8 mouse cellular contexts compared by ENCODE assay signal in the genomic region with DNA sequence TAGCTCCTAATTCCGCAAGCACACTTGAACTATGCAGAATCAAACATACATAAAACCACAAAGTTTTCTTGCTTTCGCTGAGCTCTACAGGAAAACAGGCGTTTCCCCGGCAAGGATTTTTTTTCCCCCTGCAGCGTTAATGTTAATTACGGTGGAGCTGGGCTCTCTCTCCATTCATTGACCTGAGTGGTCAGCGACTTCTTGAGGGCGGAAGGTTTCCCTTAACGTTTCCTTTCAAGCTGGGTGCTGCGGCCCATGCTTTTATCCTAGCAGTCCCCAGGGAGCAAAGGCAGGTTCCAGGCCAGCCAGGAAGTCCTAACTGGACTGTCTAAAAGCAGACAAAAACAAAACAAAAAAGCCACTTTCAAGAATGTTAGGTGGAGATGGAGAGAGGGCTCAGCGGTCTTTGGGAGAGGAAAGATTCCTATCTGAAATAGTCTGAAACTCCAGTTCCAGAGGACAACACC. TPM values are rescaled to one million over a fixed set of nuclear protein-coding genes. Genes with fewer than 3 reads are reported as not detected.
DNase-seq lines count a peak whose midpoint lies in the region; ATAC-seq and TF ChIP-seq lines count a peak whose summit lies in the region.

No protein-coding gene starts in this region.

- no peak for TF ChIP-seq POLR2A in MEL (IDR thresholded peaks at IDR 0.05; ENCODE audit: control insufficient read depth in 1 of 2, insufficient read depth in 1 of 2, low read depth in 1 of 2, low read length in 2 of 2, poor library complexity in 1 of 2)

- H3K79me2 ChIP-seq in MEL (ENCODE audit: control insufficient read depth, insufficient read depth, low read length, poor library complexity), result peaks cover 9% of the 10 kb centered on the region

- DNase-seq in 3134 (ENCODE audit: extremely low read depth, insufficient read length, low spot score), result peak; percentile 25
- DNase-seq in MEL (ENCODE audit: low read depth, low spot score), result no peak
- peak; percentile 33 for DNase-seq in heart, adult 8-10 months (ENCODE audit: low spot score)
- DNase-seq in cerebellum, postnatal 10 days, result no peak
- no peak for DNase-seq in urinary bladder, postnatal 10 days (ENCODE audit: low spot score)

- H3K4me2 ChIP-seq in kidney, embryonic 16.5 days (replicated peaks; ENCODE audit: low read depth, low read length), result peak overlapping the region; percentile 91
- H3K4me2 ChIP-seq in neural tube, embryonic 12.5 days (replicated peaks), result peak overlapping the region; percentile 92

- H3K36me3 ChIP-seq in MEL (ENCODE audit: control insufficient read depth in 1 of 2, insufficient read depth in 2 of 2, low read length in 2 of 2), result peaks cover 3 to 13% of the 10 kb centered on the region in 2 experiments
- H3K36me3 ChIP-seq in kidney, embryonic 16.5 days (ENCODE audit: insufficient read depth, low read length), result peaks cover 37% of the 10 kb centered on the region
- H3K36me3 ChIP-seq in neural tube, embryonic 12.5 days, result peaks cover 42% of the 10 kb centered on the region

- H3K9me3 ChIP-seq in MEL (replicated peaks; ENCODE audit: insufficient read depth, low read length), result no peaks in the 10 kb centered on the region
- H3K9me3 ChIP-seq in kidney, embryonic 16.5 days (ENCODE audit: low read length), result no peaks in the 10 kb centered on the region
- H3K9me3 ChIP-seq in neural tube, embryonic 12.5 days, result no peaks in the 10 kb centered on the region

- 5% methylated on average over 11 of the region's 11 CpGs for WGBS in kidney, embryonic 16.5 days
- 5% methylated on average over 11 of the region's 11 CpGs for WGBS in neural tube, embryonic 12.5 days

- no peak for TF ChIP-seq EP300 in MEL (IDR thresholded peaks at IDR 0.05; ENCODE audit: low read depth in 1 of 2, low read length in 2 of 2)

- H3K27me3 ChIP-seq in MEL (ENCODE audit: control insufficient read depth in 1 of 2, insufficient read depth in 2 of 2, low read length in 2 of 2), result no peaks in the 10 kb centered on the region
- no peaks in the 10 kb centered on the region; the same call in 1 of the 2 replicates for H3K27me3 ChIP-seq in kidney, embryonic 16.5 days (ENCODE audit: insufficient read depth, low read length)
- H3K27me3 ChIP-seq in neural tube, embryonic 12.5 days (replicated peaks), result peaks cover 4% of the 10 kb centered on the region; the same call in 1 of the 2 replicates

- H3K4me3 ChIP-seq in MEL (ENCODE audit: control insufficient read depth in 1 of 2, insufficient read depth in 1 of 2, low read depth in 2 of 2, low read length in 2 of 2), result peak overlapping the region; percentile 84 to 95
- H3K4me3 ChIP-seq in kidney, embryonic 16.5 days (ENCODE audit: low read length), result peak overlapping the region; percentile 88
- H3K4me3 ChIP-seq in neural tube, embryonic 12.5 days, result peak overlapping the region; percentile 86

- peaks cover 3 to 17% of the 10 kb centered on the region in 2 experiments; a peak in 2 of 4 replicates for H3K4me1 ChIP-seq in MEL (ENCODE audit: control insufficient read depth in 1 of 2, insufficient read depth in 2 of 2, low read length in 2 of 2)
- peaks cover 15% of the 10 kb centered on the region for H3K4me1 ChIP-seq in kidney, embryonic 16.5 days (ENCODE audit: insufficient read depth, low read length)
- H3K4me1 ChIP-seq in neural tube, embryonic 12.5 days, result peaks cover 16% of the 10 kb centered on the region

- no peak for TF ChIP-seq RAD21 in MEL (IDR thresholded peaks at IDR 0.05; ENCODE audit: low read depth, low read length)

- no peak for TF ChIP-seq CTCF in MEL (IDR thresholded peaks at IDR 0.05 in 2 of 3, conservative IDR thresholded peaks at IDR 0.05 in 1 of 3; ENCODE audit: control insufficient read depth in 1 of 3, insufficient read depth in 1 of 3, low read depth in 2 of 3, low read length in 3 of 3, poor library complexity in 1 of 3, severe bottlenecking in 1 of 3)

- H3K27ac ChIP-seq in MEL (ENCODE audit: control insufficient read depth, low read depth, low read length), result no peak overlapping the region
- no peak overlapping the region for H3K27ac ChIP-seq in kidney, embryonic 16.5 days (ENCODE audit: low read length)
- no peak overlapping the region for H3K27ac ChIP-seq in neural tube, embryonic 12.5 days

- no peak for ATAC-seq in kidney, embryonic 16.5 days (ENCODE audit: low FRiP score, low TSS enrichment)
- no peak for ATAC-seq in neural tube, embryonic 12.5 days (ENCODE audit: low FRiP score, low read depth)
- no peak for ATAC-seq in erythroid progenitor cell, adult 5-6 weeks (replicated peaks; ENCODE audit: low FRiP score, poor library complexity, severe bottlenecking)

- peak overlapping the region; percentile 85 for H3K9ac ChIP-seq in MEL (ENCODE audit: control insufficient read depth, low read depth, low read length, poor library complexity, severe bottlenecking)
- peak overlapping the region; percentile 86 for H3K9ac ChIP-seq in kidney, embryonic 16.5 days (replicated peaks; ENCODE audit: low read length)
- 0 out of 2 replicates have a peak overlapping the region, but pooled peaks have one; percentile 85 for H3K9ac ChIP-seq in neural tube, embryonic 12.5 days

TF ChIP-seq in MEL, 35 proteins besides CTCF, POLR2A, EP300 and RAD21:
- TF ChIP-seq NRF1 (IDR thresholded peaks at IDR 0.05; ENCODE audit: insufficient read depth, low read depth, low read length, poor library complexity, severe bottlenecking) (no peak), E2F4 (IDR thresholded peaks at IDR 0.05; ENCODE audit: borderline replicate concordance, low read depth, low read length) (no peak), ELF1 (IDR thresholded peaks at IDR 0.05; ENCODE audit: low read depth, low read length) (no peak), ZC3H11A (IDR thresholded peaks at IDR 0.05; ENCODE audit: low read depth, low read length) (no peak), ETS1 (IDR thresholded peaks at IDR 0.05; ENCODE audit: low read depth, low read length) (no peak), MYC (IDR thresholded peaks at IDR 0.05; ENCODE audit: low read depth, low read length) (no peak), UBTF (IDR thresholded peaks at IDR 0.05; ENCODE audit: borderline replicate concordance, insufficient read depth, low read depth, low read length) (no peak), ZNF384 (IDR thresholded peaks at IDR 0.05; ENCODE audit: low read depth, low read length) (no peak), SIN3A (IDR thresholded peaks at IDR 0.05; ENCODE audit: low read length) (no peak)
TF ChIP-seq in MEL: peak in this region for 0.

RNA-seq across cellular contexts. Expression of gene Pop5, which starts 3.1 kb away (rescaled TPM):
- 166 and 208 TPM in 2 replicates for total RNA-seq in MEL (2012; rRNA removed)
- 100 to 1,000 TPM; 103 to 388 TPM for polyA plus RNA-seq in MEL (2012; ENCODE audit: insufficient read depth in 1 of 2, insufficient read length in 2 of 2, low read depth in 1 of 2, low replicate concordance in 2 of 2, missing spikeins in 1 of 2)
- total RNA-seq in heart, adult 8-10 months (2022), result 10 to 100 TPM; 26.6 to 35.1 (median 32.8) TPM
- polyA plus RNA-seq in kidney, embryonic 16.5 days (2015; fragmentation: Nextera tagmentation; extraction: Ambion mirVana), result 129 and 135 TPM in 2 replicates
- 110 and 113 TPM in 2 replicates for polyA plus RNA-seq in neural tube, embryonic 12.5 days (2016; fragmentation: Nextera tagmentation; extraction: Ambion mirVana)
- 45.8 and 70.0 TPM in 2 replicates for total RNA-seq in erythroid progenitor cell, adult 5-6 weeks (2015; ENCODE audit: low replicate concordance)
- total RNA-seq in erythroid progenitor cell, adult 5-6 weeks (2017; ENCODE audit: low replicate concordance), result 29.8 and 33.7 TPM in 2 replicates

RNA-seq across cellular contexts. Expression of gene Rnf10, which starts 33.9 kb away (rescaled TPM):
- total RNA-seq in MEL (2012; rRNA removed), result 44.4 and 57.3 TPM in 2 replicates
- 100 to 1,000 TPM; 165 to 254 TPM for polyA plus RNA-seq in MEL (2012; ENCODE audit: insufficient read depth in 1 of 2, insufficient read length in 2 of 2, low read depth in 1 of 2, low replicate concordance in 2 of 2, missing spikeins in 1 of 2)
- total RNA-seq in heart, adult 8-10 months (2022), result 100 to 1,000 TPM; 355 to 414 (median 370) TPM
- 122 and 134 TPM in 2 replicates for polyA plus RNA-seq in kidney, embryonic 16.5 days (2015; fragmentation: Nextera tagmentation; extraction: Ambion mirVana)
- polyA plus RNA-seq in neural tube, embryonic 12.5 days (2016; fragmentation: Nextera tagmentation; extraction: Ambion mirVana), result 230 TPM in 2 replicates
- 170 and 198 TPM in 2 replicates for total RNA-seq in erythroid progenitor cell, adult 5-6 weeks (2015; ENCODE audit: low replicate concordance)
- total RNA-seq in erythroid progenitor cell, adult 5-6 weeks (2017; ENCODE audit: low replicate concordance), result 378 and 474 TPM in 2 replicates

RNA-seq across cellular contexts. Expression of gene Coq5, which starts 40.7 kb away (rescaled TPM):
- total RNA-seq in MEL (2012; rRNA removed), result 39.7 and 43.3 TPM in 2 replicates
- polyA plus RNA-seq in MEL (2012; ENCODE audit: insufficient read depth in 1 of 2, insufficient read length in 2 of 2, low read depth in 1 of 2, low replicate concordance in 2 of 2, missing spikeins in 1 of 2), result 10 to 100 TPM in 1 of 2 experiments, not detected in 1; 40.5 TPM
- 100 to 1,000 TPM; 138 to 171 (median 161) TPM for total RNA-seq in heart, adult 8-10 months (2022)
- 54.3 and 55.8 TPM in 2 replicates for polyA plus RNA-seq in kidney, embryonic 16.5 days (2015; fragmentation: Nextera tagmentation; extraction: Ambion mirVana)
- 54.1 and 55.6 TPM in 2 replicates for polyA plus RNA-seq in neural tube, embryonic 12.5 days (2016; fragmentation: Nextera tagmentation; extraction: Ambion mirVana)
- 7.2 and 8.4 TPM in 2 replicates for total RNA-seq in erythroid progenitor cell, adult 5-6 weeks (2015; ENCODE audit: low replicate concordance)
- 12.8 and 15.9 TPM in 2 replicates for total RNA-seq in erythroid progenitor cell, adult 5-6 weeks (2017; ENCODE audit: low replicate concordance)

RNA-seq across cellular contexts. Expression of gene Cabp1, which starts 44.6 kb away (rescaled TPM):
- 0.35 and 0.52 TPM in 2 replicates for total RNA-seq in MEL (2012; rRNA removed)
- 1 to 10 TPM in 1 of 2 experiments, not detected in 1; 1.7 TPM for polyA plus RNA-seq in MEL (2012; ENCODE audit: insufficient read depth in 1 of 2, insufficient read length in 2 of 2, low read depth in 1 of 2, low replicate concordance in 2 of 2, missing spikeins in 1 of 2)
- 1 to 10 TPM; 1.7 to 2.6 (median 1.9) TPM for total RNA-seq in heart, adult 8-10 months (2022)
- polyA plus RNA-seq in kidney, embryonic 16.5 days (2015; fragmentation: Nextera tagmentation; extraction: Ambion mirVana), result 1.3 TPM in 2 replicates
- polyA plus RNA-seq in neural tube, embryonic 12.5 days (2016; fragmentation: Nextera tagmentation; extraction: Ambion mirVana), result 24.0 and 24.6 TPM in 2 replicates
- total RNA-seq in erythroid progenitor cell, adult 5-6 weeks (2015; ENCODE audit: low replicate concordance), result not detected in 2 replicates
- total RNA-seq in erythroid progenitor cell, adult 5-6 weeks (2017; ENCODE audit: low replicate concordance), result not detected in 2 replicates

Comparison
In these comparisons a context has a peak if more than half of its experiments do, and no peak if none do; other contexts are left out.
1. DNase-seq: peak in 3134 (single experiment) and heart, adult 8-10 months (single experiment); none in MEL (single experiment), cerebellum, postnatal 10 days (0 of 2) and urinary bladder, postnatal 10 days (single experiment).
2. Peak in every context shown above with its lines, with median percentiles within 50 percentile points of each other: H3K4me3 ChIP-seq and H3K9ac ChIP-seq.